Mouse (Mus musculus) midbrain, postnatal 0 days (tissue): ENCODE measurements at regions not wholly inside any gene's neighbourhood (a gene's known extent, or its start where the extent isn't known, plus 50 kb on each side); places are given as distances from the start of the nearest gene placed in this dataset.

ENCODE experiments used
- ATAC-seq: fragments of 200-750 bp; cut with Nextera tagmentation; 2 replicates; pipeline ENCODE4 v1.8.0; 2017; ENCODE audit warnings: moderate number of reproducible peaks, mild to moderate bottlenecking, moderate TSS enrichment, moderate library complexity; ENCODE audit not compliant: low FRiP score
- DNase-seq: peaks from one replicate; pipeline ENCODE4 v3.0.0-alpha.2; 2015; ENCODE audit warnings: low spot score
- H3K27ac ChIP-seq: fragments of 300-500 bp; sonication (generic); 2 replicates; pipeline ENCODE4 v1.5.1; 2014; ENCODE audit warnings: low read depth, mild to moderate bottlenecking, low read length, mixed read lengths
- H3K27me3 ChIP-seq: fragments of 300-500 bp; sonication (generic); 2 replicates; pipeline ENCODE4 v1.6.1; 2014; ENCODE audit warnings: low read length, control low read depth, mixed read lengths; ENCODE audit not compliant: insufficient read depth
- H3K36me3 ChIP-seq: fragments of 300-500 bp; sonication (generic); 2 replicates; pipeline ENCODE4 v1.6.1; 2014; ENCODE audit warnings: low read length, control low read depth, mixed read lengths; ENCODE audit not compliant: insufficient read depth
- H3K4me1 ChIP-seq: fragments of 300-500 bp; sonication (generic); 2 replicates; pipeline ENCODE4 v1.6.1; 2014; ENCODE audit warnings: mild to moderate bottlenecking, control low read depth, antibody characterized with exemption, low read length, mixed read lengths; ENCODE audit not compliant: insufficient read depth
- H3K4me2 ChIP-seq: fragments of 300-500 bp; sonication (generic); 2 replicates; pipeline ENCODE4 v1.6.1; 2014; ENCODE audit warnings: low read depth, mild to moderate bottlenecking, low read length, mixed read lengths; ENCODE audit not compliant: poor library complexity, severe bottlenecking
- H3K4me3 ChIP-seq: fragments of 300-500 bp; sonication (generic); 2 replicates; pipeline ENCODE4 v1.5.1; 2014; ENCODE audit warnings: low read depth, mild to moderate bottlenecking, low read length, moderate library complexity
- H3K9ac ChIP-seq: fragments of 300-500 bp; sonication (generic); replicated peaks from 2 replicates; pipeline ENCODE4 v1.6.1; 2014; ENCODE audit warnings: mild to moderate bottlenecking, low read length, moderate library complexity, mixed read lengths; ENCODE audit not compliant: poor library complexity, severe bottlenecking
- H3K9me3 ChIP-seq: fragments of 300-500 bp; sonication (generic); 2 replicates; pipeline ENCODE4 v1.6.1; 2016; ENCODE audit warnings: low read length, control low read depth
- CTCF ChIP-seq: IDR thresholded peaks from 2 replicates; pipeline ENCODE4 v1.5.1; 2016; ENCODE audit warnings: antibody characterized with exemption, mild to moderate bottlenecking
- WGBS: fragments of 180-500 bp; shearing (Covaris S2); extraction: QIAGEN DNeasy Blood & Tissue Kit; methylation state at CpG from one replicate; pipeline ENCODE4 v1.1.7; 2014; 5-methylcytosine and 5-hydroxymethylcytosine counted together

DNA sequence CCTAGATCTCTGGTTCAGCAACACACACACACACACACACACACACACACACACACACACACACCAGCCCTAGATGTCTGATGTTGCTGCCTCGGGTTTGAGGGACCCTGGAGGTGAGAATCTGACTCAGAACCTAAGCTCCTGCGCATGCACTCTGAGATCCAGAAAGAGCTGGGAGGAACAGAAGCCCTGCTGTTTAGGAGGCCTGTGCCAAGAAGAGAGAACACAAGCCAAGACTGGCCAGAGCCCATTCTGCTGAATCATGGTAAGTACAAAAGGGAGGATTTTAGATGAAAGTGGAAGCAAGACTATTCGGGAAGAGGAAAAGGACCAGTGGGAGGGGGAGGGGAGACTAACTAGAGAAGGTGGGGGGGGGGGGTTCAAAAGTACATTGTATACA lies 132.2 kb upstream of the Dynlrb2 start:
- no peaks in the 10 kb centered on the region for H3K36me3 ChIP-seq
- H3K9ac ChIP-seq = no peak overlapping the region
- peak; percentile 83 for DNase-seq
- H3K4me3 ChIP-seq = no peak overlapping the region
- 42% methylated on average over 3 of the region's 3 CpGs for WGBS
- TF ChIP-seq CTCF = no peak
- H3K27ac ChIP-seq = no peak overlapping the region
- no peak for ATAC-seq
- no peak overlapping the region for H3K4me2 ChIP-seq
- H3K9me3 ChIP-seq = no peaks in the 10 kb centered on the region
- no peaks in the 10 kb centered on the region for H3K27me3 ChIP-seq
- no peaks in the 10 kb centered on the region for H3K4me1 ChIP-seq

- no peak overlapping the region for H3K4me3 ChIP-seq
- no peaks in the 10 kb centered on the region for H3K4me1 ChIP-seq
- 88% methylated on average over 9 of the region's 9 CpGs for WGBS
- no peaks in the 10 kb centered on the region for H3K9me3 ChIP-seq
- DNase-seq (no peak), ATAC-seq (no peak)
- TF ChIP-seq CTCF = no peak
- no peak overlapping the region for H3K27ac ChIP-seq
- H3K36me3 ChIP-seq = no peaks in the 10 kb centered on the region
- no peaks in the 10 kb centered on the region for H3K27me3 ChIP-seq
- H3K4me2 ChIP-seq = no peak overlapping the region
- H3K9ac ChIP-seq = no peak overlapping the region
Observed at GRCm38 (mm10) chr8:116372056-116372455, 132.7 kb upstream of the Dynlrb2 start.

DNA sequence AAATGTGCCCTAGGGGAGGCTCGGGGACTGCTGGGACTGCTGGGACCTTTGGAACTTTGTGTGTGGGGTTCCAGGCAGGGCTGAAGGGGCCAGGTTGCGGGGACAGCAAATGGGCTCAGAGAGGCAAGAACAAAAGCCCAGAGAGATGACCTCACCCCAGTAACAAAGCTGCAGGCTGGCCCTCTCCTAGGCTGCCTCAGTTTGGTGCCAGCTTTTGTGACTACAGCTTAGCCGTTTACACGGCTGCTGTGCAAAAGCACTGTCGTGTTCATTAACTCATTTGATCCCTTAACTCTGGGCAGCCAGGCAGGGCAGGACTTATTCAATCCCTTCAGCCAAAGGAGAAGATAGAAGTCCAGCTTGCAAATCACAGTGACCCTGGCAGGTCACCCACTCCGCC lies 137.3 kb upstream of the Dynlrb2 start:
- ATAC-seq (no peak), DNase-seq (no peak)
- Histone ChIP-seq H3K9me3 (no peaks in the 10 kb centered on the region), H3K9ac (no peak overlapping the region), H3K36me3 (no peaks in the 10 kb centered on the region), H3K27me3 (no peaks in the 10 kb centered on the region), H3K27ac (no peak overlapping the region), H3K4me3 (no peak overlapping the region), H3K4me2 (no peak overlapping the region), H3K4me1 (no peaks in the 10 kb centered on the region)
- no peak for TF ChIP-seq CTCF
- WGBS = 25% methylated on average over 6 of the region's 6 CpGs

DNA sequence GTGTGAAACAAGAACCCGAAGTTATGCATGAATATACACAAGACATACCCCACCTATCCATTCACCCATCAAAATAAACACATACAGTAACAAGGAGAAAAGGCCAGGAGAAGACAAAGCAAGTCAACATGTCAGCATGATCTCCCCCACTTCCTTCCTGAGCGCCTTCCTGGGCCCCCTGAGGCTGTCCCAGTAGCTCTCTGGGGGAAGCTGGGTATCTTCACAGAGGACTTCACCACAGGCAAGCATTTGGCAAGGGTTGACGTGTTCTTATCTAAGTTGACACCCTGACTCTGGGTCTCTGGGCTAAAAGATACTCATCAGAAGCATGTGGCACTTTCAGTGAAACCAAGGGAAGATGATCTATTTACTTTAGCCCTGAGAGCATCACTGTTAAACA lies 138.1 kb upstream of the Dynlrb2 start:
- WGBS = 83% methylated on average over 3 of the region's 3 CpGs
- H3K9ac ChIP-seq = no peak overlapping the region
- H3K4me3 ChIP-seq = no peak overlapping the region
- no peaks in the 10 kb centered on the region for H3K27me3 ChIP-seq
- no peaks in the 10 kb centered on the region for H3K9me3 ChIP-seq
- H3K36me3 ChIP-seq = no peaks in the 10 kb centered on the region
- TF ChIP-seq CTCF = no peak
- DNase-seq (no peak), ATAC-seq (no peak)
- no peak overlapping the region for H3K4me2 ChIP-seq
- H3K4me1 ChIP-seq = no peaks in the 10 kb centered on the region
- H3K27ac ChIP-seq = no peak overlapping the region

- Histone ChIP-seq H3K4me1 (no peaks in the 10 kb centered on the region), H3K27me3 (no peaks in the 10 kb centered on the region), H3K9me3 (no peaks in the 10 kb centered on the region), H3K4me3 (no peak overlapping the region), H3K36me3 (no peaks in the 10 kb centered on the region), H3K4me2 (no peak overlapping the region), H3K27ac (no peak overlapping the region), H3K9ac (no peak overlapping the region)
- no peak for TF ChIP-seq CTCF
- no peak for ATAC-seq
- no peak for DNase-seq
- WGBS = 86% methylated on average over 1 of the region's 1 CpGs
Observed at GRCm38 (mm10) chr8:116364751-116365150, 140.0 kb upstream of the Dynlrb2 start.

- H3K9me3 ChIP-seq = no peaks in the 10 kb centered on the region
- no peak overlapping the region for H3K4me3 ChIP-seq
- no peaks in the 10 kb centered on the region for H3K27me3 ChIP-seq
- no peak for ATAC-seq
- no peak overlapping the region for H3K9ac ChIP-seq
- no peaks in the 10 kb centered on the region for H3K4me1 ChIP-seq
- 58% methylated on average over 2 of the region's 2 CpGs for WGBS
- no peak overlapping the region for H3K4me2 ChIP-seq
- peak; percentile 58 for DNase-seq
- no peak overlapping the region for H3K27ac ChIP-seq
- no peaks in the 10 kb centered on the region for H3K36me3 ChIP-seq
- TF ChIP-seq CTCF = peak; percentile 78
Observed at GRCm38 (mm10) chr8:116364172-116364571, 140.6 kb upstream of the Dynlrb2 start.
